Mouse (Mus musculus) embryo, embryonic 11.5 days (tissue): ENCODE measurements around the gene Pfas.
"Not testable (repeated sequence)": the region's sequence is repeated elsewhere in the genome, so short reads cannot be mapped to it uniquely, and the experiment has no call there.

Source experiments
- DNase-seq: peaks from one replicate; pipeline ENCODE4 v3.0.0-alpha.2; 2012; ENCODE audit warnings: low read depth, low spot score

Gene Pfas

GRCm38 (mm10) chr11:68940516-68940915 lies 67.7 kb downstream of the Pfas start:
- no peak for DNase-seq

GRCm38 (mm10) chr11:68939451-68940304 lies 68.6 kb downstream of the Pfas start:
- DNase-seq: peak; percentile 77

GRCm38 (mm10) chr11:68936951-68937350 lies 71.3 kb downstream of the Pfas start:
- DNase-seq: not testable (repeated sequence)
